In genomic region chr4:118740988-118741698, GRCm38 (mm10) we compare ENCODE assay signal across 22 mouse cellular contexts. TPM values are rescaled to one million over a fixed set of nuclear protein-coding genes. Genes with fewer than 3 reads are reported as not detected.
DNase-seq lines count a peak whose midpoint lies in the region; ATAC-seq and TF ChIP-seq lines count a peak whose summit lies in the region.
"Had no signal": no experiment of that assay in that cellular context is flagged by ENCODE, and none has a peak within 500 bp of the region (broad histone marks: within the 10 kb centered on the region; RNA-seq: fewer than 3 reads in every experiment).

No protein-coding gene starts in this region.

- peak overlapping the region; percentile 8; the same call in 1 of the 2 replicates for H3K4me2 ChIP-seq in intestine, embryonic 14.5 days (ENCODE audit: low read length)
- no peak overlapping the region for H3K4me2 ChIP-seq in intestine, postnatal 0 days (replicated peaks; ENCODE audit: low read depth)
- peak overlapping the region; percentile 33 for H3K4me2 ChIP-seq in hindbrain, embryonic 15.5 days
- H3K4me2 ChIP-seq in midbrain, postnatal 0 days (ENCODE audit: low read depth, low read length, poor library complexity, severe bottlenecking), result peak overlapping the region; percentile 18; the same call in 1 of the 2 replicates
- H3K4me2 ChIP-seq: heart, embryonic 15.5 days; liver, embryonic 12.5 days; stomach, embryonic 15.5 days had no signal

- 0 out of 2 replicates have a peak, but pooled peaks have one; percentile 15 for ATAC-seq in intestine, embryonic 14.5 days (replicated peaks; ENCODE audit: low FRiP score, low TSS enrichment, low read depth)
- no peak for ATAC-seq in intestine, postnatal 0 days
- ATAC-seq in hindbrain, embryonic 15.5 days (ENCODE audit: low FRiP score, low read depth), result no peak
- ATAC-seq in midbrain, postnatal 0 days (ENCODE audit: low FRiP score), result no peak
- ATAC-seq: liver, embryonic 12.5 days; lung, postnatal 0 days had no signal

- no peak overlapping the region for H3K9ac ChIP-seq in intestine, embryonic 14.5 days (ENCODE audit: low read length)
- H3K9ac ChIP-seq in intestine, postnatal 0 days (ENCODE audit: low read depth, low read length), result no peak overlapping the region
- no peak overlapping the region for H3K9ac ChIP-seq in hindbrain, embryonic 15.5 days
- no peak overlapping the region for H3K9ac ChIP-seq in midbrain, postnatal 0 days (replicated peaks; ENCODE audit: low read length, poor library complexity, severe bottlenecking)
- H3K9ac ChIP-seq: heart, embryonic 15.5 days; liver, embryonic 12.5 days; stomach, embryonic 15.5 days had no signal

- H3K36me3 ChIP-seq in intestine, embryonic 14.5 days (ENCODE audit: control insufficient read depth, insufficient read depth, low read length), result no peaks in the 10 kb centered on the region
- H3K36me3 ChIP-seq in intestine, postnatal 0 days (ENCODE audit: control insufficient read depth, insufficient read depth), result no peaks in the 10 kb centered on the region
- H3K36me3 ChIP-seq in hindbrain, embryonic 15.5 days, result no peaks in the 10 kb centered on the region
- no peaks in the 10 kb centered on the region for H3K36me3 ChIP-seq in midbrain, postnatal 0 days (ENCODE audit: insufficient read depth, low read length)
- H3K36me3 ChIP-seq: heart, embryonic 15.5 days; liver, embryonic 12.5 days; stomach, embryonic 15.5 days had no signal

- DNase-seq in intestine, embryonic 14.5 days (ENCODE audit: low spot score), result peak; percentile 51
- peak; percentile 5 for DNase-seq in embryo, embryonic 10 days (ENCODE audit: low spot score)
- no peak for DNase-seq in midbrain, postnatal 0 days (ENCODE audit: low spot score)
- DNase-seq in lung, postnatal 14 days, result no peak
- no peak for DNase-seq in thymus, postnatal 0 days (ENCODE audit: low spot score)
- no peak for DNase-seq in thymus, postnatal 4 days
- DNase-seq: adrenal gland, postnatal 14 days; gastrocnemius, postnatal 25 days; kidney, adult 11 months; kidney, postnatal 25 days; right cerebral cortex, postnatal 4 days; thymus, postnatal 25 days had no signal

- no peaks in the 10 kb centered on the region for H3K4me1 ChIP-seq in intestine, embryonic 14.5 days (replicated peaks; ENCODE audit: control insufficient read depth, insufficient read depth, low read length)
- no peaks in the 10 kb centered on the region for H3K4me1 ChIP-seq in intestine, postnatal 0 days (replicated peaks; ENCODE audit: control insufficient read depth, insufficient read depth, low read length)
- no peaks in the 10 kb centered on the region for H3K4me1 ChIP-seq in hindbrain, embryonic 15.5 days (replicated peaks)
- H3K4me1 ChIP-seq in midbrain, postnatal 0 days (ENCODE audit: insufficient read depth, low read length), result no peaks in the 10 kb centered on the region
- H3K4me1 ChIP-seq: heart, embryonic 15.5 days; liver, embryonic 12.5 days; stomach, embryonic 15.5 days had no signal

- no peak overlapping the region for H3K4me3 ChIP-seq in intestine, embryonic 14.5 days (ENCODE audit: low read depth, low read length)
- H3K4me3 ChIP-seq in intestine, postnatal 0 days (ENCODE audit: low read depth, low read length), result no peak overlapping the region
- H3K4me3 ChIP-seq in hindbrain, embryonic 15.5 days, result peak overlapping the region; percentile 9
- no peak overlapping the region for H3K4me3 ChIP-seq in midbrain, postnatal 0 days (ENCODE audit: low read depth, low read length)
- H3K4me3 ChIP-seq: heart, embryonic 15.5 days; liver, embryonic 12.5 days; stomach, embryonic 15.5 days had no signal

- H3K27ac ChIP-seq in intestine, embryonic 14.5 days (ENCODE audit: low read depth), result no peak overlapping the region
- H3K27ac ChIP-seq in intestine, postnatal 0 days (ENCODE audit: low read depth, low read length), result no peak overlapping the region
- no peak overlapping the region for H3K27ac ChIP-seq in hindbrain, embryonic 15.5 days (replicated peaks)
- no peak overlapping the region for H3K27ac ChIP-seq in midbrain, postnatal 0 days (ENCODE audit: low read depth, low read length)
- H3K27ac ChIP-seq: heart, embryonic 15.5 days; liver, embryonic 12.5 days; stomach, embryonic 15.5 days had no signal

- H3K9me3 ChIP-seq in intestine, embryonic 14.5 days (ENCODE audit: control insufficient read depth, low read length), result 0 out of 2 replicates have a peak, but pooled peaks cover 1% of the 10 kb centered on the region
- no peaks in the 10 kb centered on the region for H3K9me3 ChIP-seq in intestine, postnatal 0 days (ENCODE audit: control insufficient read depth)
- H3K9me3 ChIP-seq in hindbrain, embryonic 15.5 days, result 0 out of 2 replicates have a peak, but pooled peaks cover 1% of the 10 kb centered on the region
- H3K9me3 ChIP-seq in midbrain, postnatal 0 days (ENCODE audit: low read length), result no peaks in the 10 kb centered on the region
- H3K9me3 ChIP-seq: heart, embryonic 15.5 days; stomach, embryonic 15.5 days had no signal

- no peak for TF ChIP-seq CTCF in intestine, postnatal 0 days (IDR thresholded peaks at IDR 0.05; ENCODE audit: low read depth)
- TF ChIP-seq CTCF in midbrain, postnatal 0 days (IDR thresholded peaks at IDR 0.05), result no peak

- peaks cover 8% of the 10 kb centered on the region; the same call in 1 of the 2 replicates for H3K27me3 ChIP-seq in intestine, embryonic 14.5 days (replicated peaks; ENCODE audit: control insufficient read depth, insufficient read depth, low read length)
- H3K27me3 ChIP-seq in intestine, postnatal 0 days (replicated peaks; ENCODE audit: control insufficient read depth, insufficient read depth, low read length), result no peaks in the 10 kb centered on the region
- H3K27me3 ChIP-seq in hindbrain, embryonic 15.5 days, result 0 out of 2 replicates have a peak, but pooled peaks cover 6% of the 10 kb centered on the region
- H3K27me3 ChIP-seq in midbrain, postnatal 0 days (ENCODE audit: insufficient read depth, low read length), result peaks cover 4% of the 10 kb centered on the region; the same call in 1 of the 2 replicates

- 10% methylated on average over 11 of the region's 11 CpGs for WGBS in intestine, embryonic 14.5 days
- WGBS in intestine, postnatal 0 days, result 5% methylated on average over 11 of the region's 11 CpGs
- WGBS in hindbrain, embryonic 15.5 days, result 6% methylated on average over 11 of the region's 11 CpGs
- WGBS in midbrain, postnatal 0 days, result 4% methylated on average over 11 of the region's 11 CpGs

RNA-seq across cellular contexts. Expression of gene Olfr1339, which starts 9.2 kb away (rescaled TPM):
- polyA plus RNA-seq in intestine, embryonic 14.5 days (2014; fragmentation: Nextera tagmentation; extraction: Ambion mirVana), result not detected in 2 replicates
- not detected in 2 replicates for polyA plus RNA-seq in intestine, postnatal 0 days (2015; fragmentation: Nextera tagmentation; extraction: Ambion mirVana)
- not detected in 2 replicates for polyA plus RNA-seq in hindbrain, embryonic 15.5 days (2015; fragmentation: Nextera tagmentation; extraction: Ambion mirVana)
- not detected in 2 replicates for total RNA-seq in midbrain, postnatal 0 days (2014; rRNA removed)
- polyA plus RNA-seq in midbrain, postnatal 0 days (2015; fragmentation: Nextera tagmentation; extraction: Ambion mirVana), result not detected in 2 replicates
- polyA plus RNA-seq in thymus, postnatal 0 days (2015; fragmentation: Nextera tagmentation; extraction: Ambion mirVana), result not detected in 2 replicates
- total RNA-seq: adrenal gland, postnatal 14 days; gastrocnemius, postnatal 25 days; layer of hippocampus, postnatal 25 days; left cerebral cortex, postnatal 36 days had no signal
- polyA plus RNA-seq: embryonic facial prominence, embryonic 14.5 days; heart, embryonic 15.5 days; liver, embryonic 12.5 days; lung, postnatal 0 days; stomach, embryonic 15.5 days had no signal

RNA-seq across cellular contexts. Expression of gene Olfr1338, which starts 17.4 kb away (rescaled TPM):
- polyA plus RNA-seq in intestine, embryonic 14.5 days (2014; fragmentation: Nextera tagmentation; extraction: Ambion mirVana), result not detected in 2 replicates
- polyA plus RNA-seq in intestine, postnatal 0 days (2015; fragmentation: Nextera tagmentation; extraction: Ambion mirVana), result not detected in 2 replicates
- polyA plus RNA-seq in hindbrain, embryonic 15.5 days (2015; fragmentation: Nextera tagmentation; extraction: Ambion mirVana), result not detected in 2 replicates
- total RNA-seq in midbrain, postnatal 0 days (2014; rRNA removed), result not detected in 2 replicates
- not detected in 2 replicates for polyA plus RNA-seq in midbrain, postnatal 0 days (2015; fragmentation: Nextera tagmentation; extraction: Ambion mirVana)
- not detected in 2 replicates for polyA plus RNA-seq in thymus, postnatal 0 days (2015; fragmentation: Nextera tagmentation; extraction: Ambion mirVana)
- total RNA-seq: adrenal gland, postnatal 14 days; gastrocnemius, postnatal 25 days; layer of hippocampus, postnatal 25 days; left cerebral cortex, postnatal 36 days had no signal
- polyA plus RNA-seq: frontal cortex, adult 2 months; heart, embryonic 15.5 days; liver, embryonic 12.5 days; lung, postnatal 0 days; stomach, embryonic 15.5 days had no signal

RNA-seq across cellular contexts. Expression of gene Olfr1340, which starts 21.2 kb away (rescaled TPM):
- not detected in 2 replicates for polyA plus RNA-seq in intestine, embryonic 14.5 days (2014; fragmentation: Nextera tagmentation; extraction: Ambion mirVana)
- not detected in 2 replicates for polyA plus RNA-seq in intestine, postnatal 0 days (2015; fragmentation: Nextera tagmentation; extraction: Ambion mirVana)
- polyA plus RNA-seq in hindbrain, embryonic 15.5 days (2015; fragmentation: Nextera tagmentation; extraction: Ambion mirVana), result not detected in 2 replicates
- not detected in 2 replicates for total RNA-seq in midbrain, postnatal 0 days (2014; rRNA removed)
- polyA plus RNA-seq in midbrain, postnatal 0 days (2015; fragmentation: Nextera tagmentation; extraction: Ambion mirVana), result not detected in 2 replicates
- polyA plus RNA-seq in thymus, postnatal 0 days (2015; fragmentation: Nextera tagmentation; extraction: Ambion mirVana), result not detected in 2 replicates
- total RNA-seq: adrenal gland, postnatal 14 days; gastrocnemius, postnatal 25 days; layer of hippocampus, postnatal 25 days; left cerebral cortex, postnatal 36 days had no signal
- polyA plus RNA-seq: frontal cortex, adult 2 months; heart, embryonic 15.5 days; liver, embryonic 12.5 days; lung, postnatal 0 days; stomach, embryonic 15.5 days had no signal

RNA-seq across cellular contexts. Expression of gene Olfr1341, which starts 37.8 kb away (rescaled TPM):
- not detected in 2 replicates for polyA plus RNA-seq in intestine, embryonic 14.5 days (2014; fragmentation: Nextera tagmentation; extraction: Ambion mirVana)
- polyA plus RNA-seq in intestine, postnatal 0 days (2015; fragmentation: Nextera tagmentation; extraction: Ambion mirVana), result not detected in 2 replicates
- polyA plus RNA-seq in hindbrain, embryonic 15.5 days (2015; fragmentation: Nextera tagmentation; extraction: Ambion mirVana), result not detected in 2 replicates
- total RNA-seq in midbrain, postnatal 0 days (2014; rRNA removed), result not detected in 2 replicates
- polyA plus RNA-seq in midbrain, postnatal 0 days (2015; fragmentation: Nextera tagmentation; extraction: Ambion mirVana), result not detected in 2 replicates
- not detected in 2 replicates for polyA plus RNA-seq in thymus, postnatal 0 days (2015; fragmentation: Nextera tagmentation; extraction: Ambion mirVana)
- total RNA-seq: adrenal gland, postnatal 14 days; gastrocnemius, postnatal 25 days; layer of hippocampus, postnatal 25 days; left cerebral cortex, postnatal 36 days had no signal
- polyA plus RNA-seq: heart, embryonic 15.5 days; liver, embryonic 12.5 days; lung, postnatal 0 days; stomach, embryonic 15.5 days had no signal

RNA-seq across cellular contexts. Expression of gene Olfr1337, which starts 41.2 kb away (rescaled TPM):
- not detected in 2 replicates for polyA plus RNA-seq in intestine, embryonic 14.5 days (2014; fragmentation: Nextera tagmentation; extraction: Ambion mirVana)
- polyA plus RNA-seq in intestine, postnatal 0 days (2015; fragmentation: Nextera tagmentation; extraction: Ambion mirVana), result not detected in 2 replicates
- not detected in 2 replicates for polyA plus RNA-seq in hindbrain, embryonic 15.5 days (2015; fragmentation: Nextera tagmentation; extraction: Ambion mirVana)
- not detected in 2 replicates for total RNA-seq in midbrain, postnatal 0 days (2014; rRNA removed)
- polyA plus RNA-seq in midbrain, postnatal 0 days (2015; fragmentation: Nextera tagmentation; extraction: Ambion mirVana), result not detected in 2 replicates
- polyA plus RNA-seq in thymus, postnatal 0 days (2015; fragmentation: Nextera tagmentation; extraction: Ambion mirVana), result not detected in 2 replicates
- total RNA-seq: adrenal gland, postnatal 14 days; gastrocnemius, postnatal 25 days; layer of hippocampus, postnatal 25 days; left cerebral cortex, postnatal 36 days had no signal
- polyA plus RNA-seq: embryonic facial prominence, embryonic 14.5 days; frontal cortex, adult 2 months; heart, embryonic 15.5 days; liver, embryonic 12.5 days; lung, postnatal 0 days; stomach, embryonic 15.5 days had no signal

Comparison
In these comparisons a context has a peak if more than half of its experiments do, and no peak if none do; other contexts are left out.
1. DNase-seq: peak in intestine, embryonic 14.5 days (single experiment) and embryo, embryonic 10 days (single experiment); none in midbrain, postnatal 0 days (single experiment), lung, postnatal 14 days (single experiment), thymus, postnatal 0 days (single experiment) and thymus, postnatal 4 days (single experiment).